Mouse (Mus musculus) cerebellum, adult 8-10 months (tissue): Measurements from ENCODE around the gene Vars.
"Not testable (repeated sequence)": the region's sequence is repeated elsewhere in the genome, so short reads cannot be mapped to it uniquely, and the experiment has no call there.

Experiments used
- DNase-seq: peaks from one replicate; pipeline ENCODE4 v3.0.0; 2022

Gene Vars

GRCm38 (mm10) chr17:34972069-34972749 is 28.6 kb upstream of the Vars start, which contains the start of the genes Hspa1a and Hspa1l:
TSS of gene Hspa1a (minus strand) at chr17:34972156.
TSS of gene Hspa1l (plus strand) at chr17:34972703.
- DNase-seq, result peak; percentile 81

GRCm38 (mm10) chr17:34975581-34976492 is 24.9 kb upstream of the Vars start:
- DNase-seq, result no peak

- no peak for DNase-seq
These were observed 23.8 kb upstream of the Vars start for GRCm38 (mm10) chr17:34977000-34977399.

GRCm38 (mm10) chr17:34978239-34978638 is 22.5 kb upstream of the Vars start:
- DNase-seq, result no peak

DNA sequence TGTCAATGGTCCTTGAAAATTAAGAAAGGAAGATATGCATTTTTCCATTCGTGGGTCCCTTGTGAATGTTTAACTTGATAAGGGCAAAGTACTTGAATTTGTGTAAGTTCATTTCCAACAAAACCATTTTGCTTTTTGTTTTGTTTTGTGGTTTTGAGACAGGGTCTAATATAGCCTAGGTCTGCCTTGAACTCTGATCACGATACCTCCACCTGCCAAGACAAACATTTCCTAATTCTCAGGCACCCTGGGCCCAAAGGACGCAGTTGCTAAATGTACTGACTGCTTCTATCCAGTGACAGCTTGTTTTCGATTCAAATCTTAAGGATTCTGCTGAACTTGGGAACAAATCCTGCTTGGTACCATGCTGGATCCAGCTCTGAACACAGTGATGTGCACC is 21.2 kb upstream of the Vars start:
- DNase-seq, result no peak

GRCm38 (mm10) chr17:34980655-34981054 is 20.1 kb upstream of the Vars start:
- no peak for DNase-seq

GRCm38 (mm10) chr17:34981690-34982180 is 19.1 kb upstream of the Vars start, which contains the start of gene Lsm2:
TSS of gene Lsm2 (plus strand) at chr17:34981862.
- peak; percentile 90 for DNase-seq

DNA sequence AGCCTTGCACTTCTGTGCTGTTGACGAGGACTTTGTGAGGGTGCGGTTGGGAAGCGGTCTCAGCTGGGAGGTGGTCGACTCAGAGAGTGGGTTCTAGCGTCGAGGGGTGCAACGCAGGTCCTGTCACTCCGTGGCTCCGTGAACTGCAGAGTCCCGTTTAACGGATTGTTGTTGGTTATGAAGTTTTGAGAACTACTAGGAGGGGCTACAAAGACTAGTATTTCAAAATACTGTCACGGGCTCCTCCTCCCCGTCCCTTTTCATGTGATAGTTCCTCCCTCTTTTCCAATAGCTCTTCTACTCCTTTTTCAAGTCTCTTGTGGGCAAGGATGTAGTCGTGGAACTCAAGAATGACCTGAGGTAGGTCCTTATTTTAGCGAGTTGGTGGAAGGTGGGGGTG is 18.5 kb upstream of the Vars start:
- no peak for DNase-seq

DNA sequence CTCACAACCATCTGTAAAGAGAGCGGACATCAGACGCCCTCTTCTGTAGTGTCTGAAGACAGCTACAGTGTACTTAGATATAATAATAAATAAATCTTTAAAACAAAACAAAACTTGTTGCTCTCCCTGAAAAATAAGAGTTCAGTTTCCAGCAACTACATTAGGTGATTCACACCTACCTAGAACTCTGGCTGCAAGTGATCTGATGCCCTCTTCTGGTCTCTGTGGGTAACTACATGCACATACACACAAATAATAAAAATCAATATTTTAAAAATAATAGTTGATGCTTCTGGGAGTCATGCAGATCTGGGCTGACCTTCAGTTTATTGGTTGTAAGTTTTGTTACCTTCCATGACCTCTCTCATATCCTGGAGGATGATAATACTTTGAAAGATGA is 16.6 kb upstream of the Vars start:
- DNase-seq, result no peak

- no peak for DNase-seq
These were observed 6.0 kb upstream of the Vars start for GRCm38 (mm10) chr17:34994751-34995150.

DNA sequence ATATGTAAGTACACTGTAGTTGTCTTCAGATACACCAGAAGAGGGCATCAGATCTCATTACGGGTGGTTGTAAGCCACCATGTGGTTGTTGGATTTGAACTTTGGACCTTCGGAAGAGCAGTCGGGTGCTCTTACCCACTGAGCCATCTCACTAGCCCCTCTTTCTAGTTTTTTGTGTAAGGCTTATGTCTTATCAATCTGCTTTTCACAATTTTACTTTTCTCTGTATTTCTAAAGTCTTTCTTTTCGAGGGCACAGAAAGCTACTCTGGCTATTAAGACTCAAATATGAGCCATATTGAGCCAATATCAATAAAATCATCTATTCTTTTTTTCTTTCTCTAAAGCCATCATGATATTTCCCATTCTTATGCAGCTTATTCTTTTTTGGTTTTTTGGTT is 5.6 kb upstream of the Vars start:
- not testable (repeated sequence) for DNase-seq

GRCm38 (mm10) chr17:34995927-34996326 is 4.9 kb upstream of the Vars start:
- DNase-seq, result not testable (repeated sequence)

DNA sequence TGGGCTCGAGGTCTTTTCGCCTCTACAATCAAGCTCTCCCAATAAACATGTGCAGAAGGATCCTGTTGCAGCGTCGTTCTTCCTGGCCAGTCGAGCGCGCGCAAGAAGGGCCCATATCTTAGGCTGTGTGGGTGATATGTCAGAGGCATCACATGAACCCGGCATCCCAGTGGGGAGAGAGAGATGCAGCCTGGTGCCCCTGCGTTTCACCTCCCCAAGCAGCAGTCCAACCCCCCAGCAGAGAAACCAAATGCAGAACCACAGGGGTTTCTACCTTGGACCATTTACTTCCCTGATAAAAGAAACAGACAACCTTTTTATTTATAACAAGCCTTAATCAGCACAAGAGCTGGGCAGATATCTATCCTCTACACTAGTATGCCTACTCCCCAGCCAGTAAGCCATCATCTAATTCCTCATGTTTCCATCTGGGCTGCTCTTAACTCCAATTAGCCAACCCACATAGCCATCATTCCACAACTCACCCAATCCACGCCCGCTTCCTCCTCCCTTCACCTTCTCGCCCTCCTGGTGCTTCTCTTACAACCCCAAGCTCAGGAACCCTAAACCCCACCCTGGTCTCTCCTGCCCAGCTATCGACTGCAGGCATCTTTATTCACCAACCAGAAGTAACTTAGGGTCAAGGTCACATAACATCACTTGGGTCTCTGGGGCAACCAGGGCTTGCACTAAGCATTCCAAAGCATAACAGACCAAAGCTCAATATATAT is 4.2 kb upstream of the Vars start:
- no peak for DNase-seq

DNA sequence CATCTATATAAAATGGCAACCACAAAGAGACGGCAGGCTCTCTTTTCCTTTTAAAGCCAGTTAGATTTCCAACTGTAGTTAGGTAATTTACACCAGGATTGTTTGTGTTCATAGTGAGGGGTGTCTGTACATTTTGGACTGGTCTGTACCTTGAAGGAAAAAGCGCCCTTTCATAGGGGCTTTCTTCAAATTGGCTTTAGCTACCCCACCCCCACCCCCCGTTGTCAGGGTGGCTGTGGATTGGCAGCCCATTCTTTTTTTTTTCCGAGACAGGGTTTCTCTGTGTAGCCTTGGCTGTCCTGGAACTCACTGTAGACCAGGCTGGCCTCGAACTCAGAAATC is 3.7 kb upstream of the Vars start:
- DNase-seq, result no peak

- no peak for DNase-seq
These were observed 2.0 kb upstream of the Vars start for GRCm38 (mm10) chr17:34998526-34999430.

DNA sequence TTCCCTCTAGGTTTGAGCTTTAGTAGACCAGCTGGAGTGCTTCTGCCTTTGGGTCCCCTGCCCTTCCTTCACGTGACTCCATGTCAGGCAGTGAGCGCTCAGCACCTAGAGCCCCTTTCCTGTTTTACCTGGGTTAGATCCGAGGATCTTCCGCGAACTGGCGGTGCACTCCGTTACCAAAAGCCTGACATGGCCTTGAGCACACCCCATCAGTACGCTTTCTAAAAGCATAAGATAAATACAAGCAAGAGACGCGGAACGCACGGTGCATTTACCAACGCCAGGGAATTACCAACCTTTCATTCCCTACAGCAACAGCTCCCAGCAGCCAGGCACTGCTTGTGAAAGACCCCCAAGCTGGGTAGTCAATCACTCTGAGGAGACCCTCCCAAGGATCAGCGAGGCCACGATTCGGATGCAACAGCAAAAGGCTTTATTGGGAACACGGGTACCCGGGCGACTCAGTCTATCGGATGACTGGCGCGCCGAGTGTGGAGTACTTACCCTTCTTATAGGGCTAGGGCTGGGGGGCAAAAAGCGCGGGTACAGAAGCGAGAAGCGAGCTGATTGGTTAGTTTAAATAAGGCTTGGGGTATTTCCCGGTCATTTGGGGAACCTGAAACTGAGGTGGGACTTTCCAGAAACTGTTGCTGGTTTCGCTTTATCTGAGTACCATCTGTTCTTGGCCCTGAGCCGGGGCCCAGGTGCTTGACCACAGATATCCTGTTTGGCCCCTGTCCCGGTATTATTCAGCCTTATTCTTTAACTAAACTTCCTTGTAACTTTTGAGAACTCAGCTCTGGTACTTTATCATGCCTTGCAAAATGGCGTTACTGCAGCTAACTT is 693 bp upstream of the Vars start:
- peak; percentile 17 for DNase-seq

DNA sequence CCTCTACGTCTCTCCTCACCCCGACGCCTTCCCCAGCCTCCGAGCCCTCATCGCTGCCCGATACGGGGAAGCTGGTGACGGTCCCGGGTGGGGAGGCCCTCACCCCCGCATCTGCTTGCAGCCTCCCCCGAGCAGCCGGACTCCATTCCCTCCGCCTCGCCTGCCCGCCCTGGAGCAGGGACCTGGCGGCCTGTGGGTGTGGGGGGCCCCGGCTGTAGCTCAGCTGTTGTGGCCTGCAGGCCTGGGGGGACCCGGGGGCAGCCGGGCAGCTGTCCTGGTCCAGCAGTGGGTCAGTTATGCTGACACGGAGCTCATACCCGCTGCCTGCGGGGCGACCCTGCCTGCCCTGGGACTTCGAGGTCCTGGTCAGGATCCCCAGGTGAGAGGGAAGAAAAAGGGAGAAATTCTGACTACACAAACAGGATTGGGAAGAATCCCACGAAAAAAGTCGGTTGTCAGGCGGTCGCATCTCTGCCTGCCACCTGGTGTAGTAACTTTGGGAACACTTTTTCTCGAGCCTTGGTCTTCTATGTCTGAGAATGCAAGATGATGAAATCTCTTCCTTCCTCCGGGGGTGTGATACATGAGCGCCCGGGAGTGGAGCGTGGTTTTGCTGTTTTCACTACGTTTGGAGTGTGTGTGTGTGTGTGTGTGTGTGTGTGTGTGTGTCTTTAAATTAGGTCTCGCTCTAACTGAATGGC is 815 bp downstream of the Vars start:
- peak; percentile 52 for DNase-seq

DNA sequence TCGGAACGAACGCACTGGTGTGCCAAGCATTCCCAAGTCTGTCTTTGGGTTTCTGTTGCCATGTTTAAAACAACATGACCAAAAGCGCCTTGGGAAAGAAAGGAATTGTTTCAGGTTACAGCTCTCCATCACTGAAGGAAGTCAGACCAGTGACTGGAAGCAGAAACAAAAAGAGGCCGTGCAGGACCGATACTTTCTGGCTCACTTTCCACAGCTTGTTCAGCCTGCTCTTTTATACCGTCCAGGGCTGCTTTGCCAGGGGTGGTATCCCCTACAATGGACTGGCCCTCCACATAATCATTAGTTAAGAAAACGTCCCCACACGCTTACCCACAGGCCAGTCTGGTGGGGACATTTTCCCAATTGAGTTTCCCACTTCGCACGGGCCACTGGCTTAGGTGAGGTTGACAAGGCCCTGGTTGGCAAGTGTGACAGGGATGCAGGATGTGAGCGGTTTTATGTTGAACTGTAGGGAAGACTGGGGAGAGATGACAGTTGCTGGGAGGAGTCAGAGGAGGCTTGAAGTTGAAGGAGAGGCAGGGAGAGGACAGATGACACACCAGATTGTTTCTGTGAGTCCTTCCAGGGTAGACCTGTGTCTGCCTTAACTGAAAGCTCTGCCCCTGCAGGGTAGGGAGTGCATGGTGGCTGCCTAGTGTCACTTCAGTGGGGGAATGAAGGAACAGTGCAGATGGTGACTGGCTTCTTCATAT is 1.5 kb downstream of the Vars start:
- DNase-seq, result peak; percentile 27

DNA sequence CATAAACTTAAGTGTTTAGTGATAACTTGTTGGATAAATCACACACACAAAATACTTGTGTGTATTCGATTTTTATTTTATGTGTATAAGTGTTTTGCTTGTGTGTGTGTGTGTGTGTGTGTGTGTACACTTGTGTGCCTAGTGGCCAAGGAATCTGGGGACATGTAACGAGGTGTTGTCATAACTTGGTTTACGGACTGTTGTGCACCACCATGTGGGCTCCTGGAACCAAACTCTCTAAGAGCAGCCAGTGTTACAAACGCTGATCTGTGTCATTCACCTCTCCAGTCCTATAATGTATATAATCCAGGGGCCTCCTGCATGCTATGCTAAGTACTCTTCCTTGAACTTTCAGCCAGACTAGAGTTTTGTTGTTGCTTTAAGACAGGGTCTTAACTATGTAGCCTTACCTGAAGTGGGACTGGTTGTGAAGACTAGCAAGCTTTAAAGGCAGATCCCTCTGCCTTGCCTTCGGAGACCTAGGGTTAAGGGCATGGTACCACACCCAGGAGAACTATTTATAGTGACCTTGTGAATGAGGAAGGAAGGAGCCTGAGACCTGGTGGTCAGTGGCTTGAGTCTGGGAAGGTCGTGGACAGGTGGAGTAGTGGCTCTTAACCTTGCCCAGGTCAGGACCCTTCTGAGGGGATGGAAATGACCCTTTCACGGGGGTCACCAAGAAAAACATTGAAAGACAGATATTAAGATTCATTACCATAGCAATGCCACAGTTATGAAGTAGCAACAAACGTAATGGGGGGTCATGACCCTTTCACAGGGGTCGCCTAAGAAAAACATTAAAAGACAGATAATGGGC is 2.4 kb downstream of the Vars start:
- no peak for DNase-seq
